Mouse (Mus musculus) MN1 (cell line): ENCODE measurements around the gene Fgd2.

Source experiments
- DNase-seq: peaks from one replicate; pipeline ENCODE4 v3.0.0-alpha.2; 2016; ENCODE audit warnings: low spot score

The Fgd2 gene

GRCm38 (mm10) chr17:29422912-29423504, 62.3 kb downstream of the Fgd2 start:
- no peak for DNase-seq

- no peak for DNase-seq
These were observed 63.3 kb downstream of the Fgd2 start for GRCm38 (mm10) chr17:29423991-29424390.

- DNase-seq = no peak
These were observed 64.6 kb downstream of the Fgd2 start for GRCm38 (mm10) chr17:29425345-29425744.

- no peak for DNase-seq
These were observed 67.5 kb downstream of the Fgd2 start for GRCm38 (mm10) chr17:29428213-29428612.

- DNase-seq = no peak
These were observed 68.1 kb downstream of the Fgd2 start for GRCm38 (mm10) chr17:29428826-29429225.
